Mouse (Mus musculus): ENCODE measurements around the gene Mrpl19.

DNA sequence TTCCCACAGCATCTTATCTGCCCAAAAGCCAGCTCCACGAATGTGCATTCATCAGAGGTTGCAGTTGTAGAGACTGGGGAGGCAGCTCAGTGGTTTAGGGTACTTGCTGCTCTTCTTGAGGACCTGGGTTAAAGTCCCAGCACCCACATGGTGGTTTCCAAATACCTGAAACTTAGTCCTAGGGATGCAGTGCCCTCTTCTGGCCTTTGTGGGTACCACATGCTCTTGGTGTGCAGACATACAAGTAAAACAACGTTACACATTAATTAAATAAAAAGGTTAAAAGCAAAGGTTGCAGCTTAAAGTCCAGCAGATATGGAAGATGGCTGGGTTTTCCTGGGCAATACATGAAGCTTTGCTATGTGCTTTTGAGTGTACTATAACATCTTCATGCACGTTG lies 32.5 kb downstream of the Mrpl19 start:
- TF ChIP-seq CTCF (IDR thresholded peaks at IDR 0.05; ENCODE audit: control insufficient read depth, insufficient read depth, insufficient read length) (no peak), MYOG (IDR thresholded peaks at IDR 0.05; ENCODE audit: control insufficient read depth, extremely low read depth, insufficient read length) (no peak), CEBPB (IDR thresholded peaks at IDR 0.05; ENCODE audit: low read depth) (no peak)

All from C2C12 (cell line).